Mouse (Mus musculus) hematopoietic stem cell, adult 5-6 weeks (primary cell): ENCODE data around the gene Hoxc5. TPM values are rescaled to one million over a fixed set of nuclear protein-coding genes. Genes with fewer than 3 reads are reported as not detected.
A peak's percentile ranks its signal among the peaks of the same experiment; 100 is the strongest.

Experiments used
- ATAC-seq, 2 experiments: fragments of 125-278 bp in 1 of 2; replicated peaks in 1 of 2; 2 replicates each; pipeline ENCODE4 v1.8.0; 2016 to 2017; ENCODE audit warnings: inconsistent platforms in 2 of 2, mild to moderate bottlenecking in 2 of 2, moderate number of reproducible peaks in 2 of 2, low read depth in 1 of 2, moderate TSS enrichment in 1 of 2; ENCODE audit not compliant: low FRiP score in 2 of 2, poor library complexity in 2 of 2, severe bottlenecking in 2 of 2, insufficient read depth in 1 of 2, low TSS enrichment in 1 of 2
- total RNA-seq: library from RNA; stranded (forward); fragments of 172-1452, 232-1000 nt; gene quantifications from 2 replicates; pipeline ENCODE4 v1.2.3, GENCODE M21; 2017

Gene Hoxc5
- total RNA-seq, 1 experiment from 2014 or later = not detected

- ATAC-seq = no peak
These were observed 27.7 kb upstream of the Hoxc5 start for GRCm38 (mm10) chr15:102939256-102940155.

- ATAC-seq = no peak; a peak in 1 of 4 replicates
These were observed 24.3 kb upstream of the Hoxc5 start for GRCm38 (mm10) chr15:102942739-102943467.

- no peak for ATAC-seq
These were observed 23.8 kb upstream of the Hoxc5 start for GRCm38 (mm10) chr15:102943468-102943813.

GRCm38 (mm10) chr15:102945185-102946077 lies 21.8 kb upstream of the Hoxc5 start:
- ATAC-seq = no peak

GRCm38 (mm10) chr15:102947276-102947675 lies 20.0 kb upstream of the Hoxc5 start:
- no peak for ATAC-seq

- no peak for ATAC-seq
These were observed 18.4 kb upstream of the Hoxc5 start for GRCm38 (mm10) chr15:102948842-102949241.

GRCm38 (mm10) chr15:102949696-102950095 lies 17.5 kb upstream of the Hoxc5 start:
- ATAC-seq = no peak

GRCm38 (mm10) chr15:102950877-102951276 lies 16.4 kb upstream of the Hoxc5 start:
- ATAC-seq = no peak

GRCm38 (mm10) chr15:102953561-102953960 lies 13.7 kb upstream of the Hoxc5 start:
- no peak for ATAC-seq

- ATAC-seq = no peak
These were observed 12.8 kb upstream of the Hoxc5 start, which contains the start of gene Hoxc11 for GRCm38 (mm10) chr15:102954192-102955006. Gene Hoxc11 (plus strand): TSS chr15:102954427.

- no peak for ATAC-seq
These were observed 12.2 kb upstream of the Hoxc5 start for GRCm38 (mm10) chr15:102955007-102955382.

GRCm38 (mm10) chr15:102955833-102956640 lies 11.2 kb upstream of the Hoxc5 start:
- ATAC-seq = peak in 1 of 2 experiments; percentile 21; a peak in 1 of 4 replicates

GRCm38 (mm10) chr15:102956906-102957305 lies 10.3 kb upstream of the Hoxc5 start:
- no peak for ATAC-seq

GRCm38 (mm10) chr15:102959663-102960191 lies 7.5 kb upstream of the Hoxc5 start:
- no peak for ATAC-seq

- ATAC-seq = no peak
These were observed 5.5 kb upstream of the Hoxc5 start for GRCm38 (mm10) chr15:102961728-102962127.

- no peak for ATAC-seq
These were observed 4.8 kb upstream of the Hoxc5 start for GRCm38 (mm10) chr15:102962492-102962891.
